Mouse (Mus musculus): ENCODE data around the gene Thsd4.

DNA sequence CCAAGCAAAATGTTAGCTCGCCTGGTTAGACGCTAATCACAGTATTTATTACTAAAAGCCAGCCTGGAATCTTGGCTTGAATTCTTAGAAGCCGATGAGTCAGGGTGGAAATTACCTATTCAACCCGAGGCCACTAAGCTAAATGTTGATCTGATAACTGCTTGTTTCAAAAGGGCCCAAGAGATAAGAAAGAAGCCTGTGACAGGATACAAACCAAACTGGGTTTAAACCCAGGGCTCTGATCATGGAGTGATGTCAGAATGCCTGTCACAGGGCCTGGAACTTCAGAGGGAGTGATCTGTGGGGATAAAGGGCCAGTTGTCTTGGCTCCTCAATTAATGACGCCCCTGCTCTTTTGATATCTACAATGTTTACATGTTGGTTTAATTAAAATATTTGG is 497.3 kb downstream of the Thsd4 start:
- TF ChIP-seq ZNF384 (IDR thresholded peaks at IDR 0.05; ENCODE audit: low read depth, low read length) = no peak
- TF ChIP-seq HCFC1 (IDR thresholded peaks at IDR 0.05; ENCODE audit: borderline replicate concordance, insufficient read depth, low read length) = no peak
- TF ChIP-seq CHD2 (IDR thresholded peaks at IDR 0.05; ENCODE audit: low read depth, low read length) = no peak
- TF ChIP-seq MAFK (IDR thresholded peaks at IDR 0.05; ENCODE audit: insufficient read depth, low read depth, low read length) = no peak
- no peak for TF ChIP-seq ZC3H11A (IDR thresholded peaks at IDR 0.05; ENCODE audit: borderline replicate concordance, low read depth, low read length)
